Mouse (Mus musculus) T-helper 1 cell (primary cell): Measurements from ENCODE around the gene Gm6710.

Source experiments
- in situ Hi-C: fragments of 300-600 bp; cut with MboI, MseI; formaldehyde crosslinking; loops from one replicate; pipeline ENCODE4 v1.15.1; 2025; ENCODE audit warnings: high pct_unique_total_duplicates

Gene Gm6710

GRCm38 (mm10) chr2:175869024-175869423 is at the start of gene Gm6710:
Gene Gm6710 (plus strand): TSS chr2:175869219.
- in situ Hi-C loops: loop anchor here (25.0 kb wide), 1 partner anchor 707 kb away; no protein-coding TSS in a partner anchor
